Mouse (Mus musculus) gastrocnemius, adult 2 months (tissue): Measurements from ENCODE around the gene Cct2. TPM values are rescaled to one million over a fixed set of nuclear protein-coding genes. Genes with fewer than 3 reads are reported as not detected.

Source experiments
- DNase-seq: peaks from one replicate; pipeline ENCODE4 v3.0.0; 2022
- H3K27ac ChIP-seq: fragments of 200-600 bp; 2 replicates; pipeline ENCODE4 v1.8.1; 2022; ENCODE audit warnings: mild to moderate bottlenecking
- H3K4me3 ChIP-seq: fragments of 200-600 bp; 2 replicates; pipeline ENCODE4 v1.8.1; 2022; ENCODE audit warnings: mild to moderate bottlenecking, moderate library complexity
- CTCF ChIP-seq: fragments of 200-600 bp; IDR thresholded peaks from 2 replicates; pipeline ENCODE4 v1.8.1; 2022; ENCODE audit warnings: antibody characterized with exemption, mild to moderate bottlenecking, moderate library complexity
- intact Hi-C: fragments of 180-260 bp; cut with DNase I; formaldehyde crosslinking; loops from one replicate; pipeline ENCODE4 v1.15.1; 2025
- total RNA-seq, 2 experiments: library from RNA; stranded (reverse); gene quantifications; 2 replicates each; pipeline ENCODE4 v1.2.3; 2021

Gene Cct2
- total RNA-seq, 2 experiments from 2014 or later, result 112 to 125 TPM

DNA sequence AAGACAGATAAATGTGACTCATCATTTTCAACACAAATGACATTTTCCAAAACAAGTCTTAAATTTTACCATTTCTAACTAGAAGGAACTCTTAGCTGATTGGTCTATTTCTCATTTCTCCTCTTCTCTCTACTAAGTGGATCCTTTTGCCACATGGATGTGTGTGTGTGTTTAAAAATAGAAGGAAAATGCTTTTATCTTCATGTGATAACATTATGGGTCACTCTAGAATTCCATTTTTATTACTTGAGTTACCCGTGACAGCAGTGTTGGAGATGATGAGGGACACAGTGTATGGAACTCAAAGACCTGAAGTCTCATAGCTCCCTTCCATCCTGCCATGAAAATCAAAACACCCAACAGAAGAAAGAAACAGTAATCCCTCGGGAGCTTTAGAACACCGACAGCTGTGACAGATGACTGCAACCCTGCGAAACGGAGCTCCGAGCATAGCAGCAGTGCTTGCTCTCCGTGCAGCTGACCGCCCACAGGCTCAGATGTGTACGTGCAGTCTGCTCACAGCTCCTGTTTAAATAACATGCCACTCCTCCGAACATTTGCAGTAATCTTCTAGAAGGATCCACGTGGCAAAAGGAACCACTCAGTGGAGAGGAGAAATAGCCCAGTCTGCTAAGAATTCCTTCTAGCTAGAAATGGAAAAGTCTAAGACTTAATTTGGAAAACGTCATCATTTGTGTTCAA is 49.8 kb downstream of the Cct2 start:
- no peak for DNase-seq
- intact Hi-C loops, result no loop called here

DNA sequence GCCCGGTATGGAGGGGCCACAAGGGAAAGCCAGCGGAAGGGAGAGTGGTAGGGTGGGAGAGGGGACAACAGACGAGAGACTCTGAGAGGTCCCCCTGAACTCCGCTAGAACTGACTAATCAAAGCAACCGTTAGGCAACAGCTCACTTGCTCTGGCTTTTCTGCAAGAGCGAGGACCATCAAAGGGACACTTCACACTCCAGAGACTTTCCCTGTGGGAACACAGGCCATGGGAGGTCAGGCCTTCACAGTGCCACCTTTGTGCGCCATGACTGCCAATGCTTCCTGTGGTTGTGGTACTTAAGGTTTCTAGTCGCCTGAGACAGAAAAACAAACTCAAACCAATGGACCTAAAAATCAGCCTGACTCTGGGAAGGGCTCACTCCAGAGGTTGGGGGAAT is 52.6 kb downstream of the Cct2 start:
- no peak for TF ChIP-seq CTCF
- no peak for DNase-seq
- H3K4me3 ChIP-seq, result no peak overlapping the region
- H3K27ac ChIP-seq, result no peak overlapping the region
- intact Hi-C loops, result no loop called here

More for the DNA sequence above, 49.8 kb downstream of the Cct2 start:
- Histone ChIP-seq H3K4me3 (no peak overlapping the region), H3K27ac (no peak overlapping the region)
- no peak for TF ChIP-seq CTCF

DNA sequence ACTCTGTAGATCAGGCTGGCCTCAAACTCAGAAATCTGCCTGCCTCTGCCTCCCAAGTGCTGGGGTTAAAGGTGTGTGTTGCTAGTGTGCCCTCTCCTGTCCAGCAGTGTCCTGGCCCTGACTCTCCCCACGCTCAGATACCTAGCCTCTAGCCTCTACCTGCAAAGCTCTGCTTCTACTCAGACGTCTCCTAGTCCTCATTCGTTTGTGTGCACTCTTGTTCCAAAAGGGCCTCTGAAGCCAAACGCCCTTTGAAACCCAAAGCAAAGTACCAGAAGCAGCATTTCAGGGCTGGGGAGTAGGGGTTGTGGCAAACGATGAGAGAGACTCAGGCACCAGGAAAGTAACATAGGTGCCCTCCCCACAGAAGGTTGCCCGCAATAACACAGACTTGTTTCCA is 53.9 kb downstream of the Cct2 start:
- H3K27ac ChIP-seq, result no peak overlapping the region
- no peak overlapping the region for H3K4me3 ChIP-seq
- intact Hi-C loops, result no loop called here
- no peak for DNase-seq
- TF ChIP-seq CTCF, result no peak

DNA sequence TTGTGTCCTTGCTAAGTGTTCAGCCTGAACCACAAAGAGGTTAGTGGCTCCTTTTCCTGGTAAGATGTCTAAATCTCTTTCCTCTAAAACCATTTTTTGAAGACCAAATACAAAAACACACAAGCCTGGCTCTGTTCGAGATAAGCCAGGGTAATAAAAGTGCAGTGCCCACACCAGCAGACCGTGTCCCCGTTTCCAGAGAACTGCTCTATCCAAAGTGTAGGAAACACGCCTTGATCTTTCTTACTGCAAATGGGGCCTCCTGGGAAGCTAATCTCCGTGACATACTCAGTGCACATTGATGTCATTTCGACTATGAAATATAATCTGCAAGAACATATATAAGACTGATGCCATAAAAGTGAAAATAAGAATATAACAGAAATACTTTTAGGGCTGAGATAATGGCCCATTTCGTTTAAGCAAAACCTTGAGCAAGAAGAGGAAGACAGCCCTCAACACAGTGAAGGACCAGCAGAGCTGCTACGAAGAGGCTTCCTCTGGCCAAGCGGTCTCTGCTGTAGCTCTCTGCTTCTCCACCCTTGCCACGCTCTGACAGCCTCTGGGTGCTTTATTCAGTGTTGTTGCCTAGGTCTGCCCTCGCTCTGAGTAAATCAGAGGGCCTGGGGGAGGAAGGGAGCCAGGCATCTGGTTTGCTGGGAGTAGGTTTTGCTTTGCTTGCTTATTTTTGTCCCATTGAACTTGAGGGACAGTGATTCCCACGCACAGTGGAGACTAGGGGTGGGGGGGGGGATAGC is 57.7 kb downstream of the Cct2 start:
- no peak overlapping the region for H3K4me3 ChIP-seq
- TF ChIP-seq CTCF, result no peak
- DNase-seq, result no peak
- H3K27ac ChIP-seq, result no peak overlapping the region
- intact Hi-C loops, result no loop called here

DNA sequence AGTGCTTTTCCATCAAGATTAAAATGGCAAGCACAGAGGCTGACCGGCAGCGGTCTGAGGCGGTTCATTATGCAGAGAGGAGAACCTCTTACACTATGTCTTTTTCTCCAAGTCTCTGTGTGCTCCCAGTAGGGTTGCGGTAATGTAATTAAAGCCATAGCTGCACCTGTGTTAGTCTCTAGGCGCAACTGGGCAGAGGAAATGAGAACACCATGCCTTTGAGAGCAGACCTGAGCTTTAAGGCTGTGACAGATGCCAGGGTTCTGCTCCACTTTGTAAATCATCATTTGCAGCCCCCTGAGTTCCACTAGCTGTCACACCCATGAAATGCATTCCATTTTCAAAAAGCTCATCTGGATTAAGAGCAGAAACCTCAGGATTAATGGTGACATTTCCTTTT is 58.9 kb downstream of the Cct2 start:
- intact Hi-C loops, result no loop called here
- Histone ChIP-seq H3K4me3 (no peak overlapping the region), H3K27ac (no peak overlapping the region)
- no peak for DNase-seq
- TF ChIP-seq CTCF, result no peak

Other genes starting within 250 kb of the Cct2 start
- under 1 TPM; 0.08 to 0.25 TPM for gene Myrfl, start 166.9 kb downstream of the Cct2 start, total RNA-seq
- 10 to 100 TPM; 26.2 to 39.2 TPM for gene Rab3ip, start 113.0 kb downstream of the Cct2 start, total RNA-seq
- not detected for gene Gm10271, start 91.2 kb downstream of the Cct2 start, total RNA-seq
- gene Best3, start 77.5 kb downstream of the Cct2 start, total RNA-seq, result 10 to 100 TPM; 17.7 to 34.1 TPM
- gene Lrrc10, start 18.5 kb downstream of the Cct2 start, total RNA-seq, result under 1 TPM in 1 of 2 experiments, not detected in 1; 0.17 TPM
- 10 to 100 TPM in 1 of 2 experiments, 1 to 10 TPM in 1; 8.1 to 11.5 TPM for gene Frs2, start 84.7 kb upstream of the Cct2 start, total RNA-seq
- 10 to 100 TPM; 16.9 to 17.1 TPM for gene Yeats4, start 160.7 kb upstream of the Cct2 start, total RNA-seq
- gene 9530003J23Rik, start 174.9 kb upstream of the Cct2 start, total RNA-seq, result not detected
- gene Lyz2, start 218.5 kb upstream of the Cct2 start, total RNA-seq, result 10 to 100 TPM; 30.6 to 45.9 TPM
- gene Lyz1, start 229.1 kb upstream of the Cct2 start, total RNA-seq, result 1 to 10 TPM; 3.7 to 6.3 TPM